Mouse (Mus musculus) liver, adult 2 months (tissue): ENCODE data around the gene Cd79a. TPM values are rescaled to one million over a fixed set of nuclear protein-coding genes. Genes with fewer than 3 reads are reported as not detected.

ENCODE experiments used
- DNase-seq: peaks from one replicate; pipeline ENCODE4 v3.0.0-alpha.2; 2011; ENCODE audit warnings: low read depth, low spot score; ENCODE audit errors: extremely low read depth
- H3K27ac ChIP-seq: fragments of 200-500 bp; replicated peaks from 2 replicates; pipeline ENCODE4 v1.5.1; 2012; ENCODE audit warnings: low read depth, mild to moderate bottlenecking, control low read depth, inconsistent platforms, low read length; ENCODE audit not compliant: insufficient read depth
- H3K27me3 ChIP-seq: fragments of 200-500 bp; 2 replicates; pipeline ENCODE4 v1.6.1; 2012; ENCODE audit warnings: mild to moderate bottlenecking, moderate library complexity, low read length, inconsistent platforms; ENCODE audit not compliant: control insufficient read depth, insufficient read depth
- H3K36me3 ChIP-seq: fragments of 200-500 bp; 2 replicates; pipeline ENCODE4 v1.6.1; 2012; ENCODE audit warnings: low read length, inconsistent platforms; ENCODE audit not compliant: control insufficient read depth, insufficient read depth
- H3K4me1 ChIP-seq: fragments of 200-500 bp; 2 replicates; pipeline ENCODE4 v1.6.1; 2011; ENCODE audit warnings: low read length; ENCODE audit not compliant: control insufficient read depth, insufficient read depth
- H3K4me3 ChIP-seq: fragments of 200-500 bp; 2 replicates; pipeline ENCODE4 v1.5.1; 2011; ENCODE audit warnings: low read depth, mild to moderate bottlenecking, control low read depth, low read length, moderate library complexity; ENCODE audit not compliant: insufficient read depth
- H3K79me2 ChIP-seq: fragments of 200-500 bp; 2 replicates; pipeline ENCODE4 v1.6.1; 2012; ENCODE audit warnings: inconsistent platforms, mild to moderate bottlenecking, low read length, moderate library complexity; ENCODE audit not compliant: control insufficient read depth, insufficient read depth
- H3K9ac ChIP-seq: fragments of 200-500 bp; 2 replicates; pipeline ENCODE4 v1.6.1; 2012; ENCODE audit warnings: low read depth, mild to moderate bottlenecking, control low read depth, inconsistent platforms, low read length
- CTCF ChIP-seq: fragments of 200-500 bp; IDR thresholded peaks from 2 replicates; pipeline ENCODE4 v1.5.1; 2011; ENCODE audit warnings: low read depth, low read length, control low read depth
- POLR2A ChIP-seq: fragments of 200-500 bp; IDR thresholded peaks from 2 replicates; pipeline ENCODE4 v1.6.1; 2011; ENCODE audit warnings: low read length, control low read depth; ENCODE audit not compliant: insufficient read depth; ENCODE audit errors: extremely low read depth
- WGBS: fragments of 180-500 bp; shearing (Covaris S2); methylation state at CpG from one replicate; pipeline ENCODE4 v1.1.7; 2018; 5-methylcytosine and 5-hydroxymethylcytosine counted together
- polyA plus RNA-seq: library from polyadenylated mRNA; depleted of rRNA; stranded (reverse); fragments of >200 nt; gene quantifications from 2 replicates; pipeline ENCODE4 v1.2.3, GENCODE M21; 2012
- total RNA-seq: library from RNA; depleted of rRNA; stranded (reverse); fragments of >200 nt; gene quantifications from 2 replicates; pipeline ENCODE4 v1.2.3, GENCODE M21; 2014

The Cd79a gene
- total and polyA plus RNA-seq, 2 experiments = 0.18 to 5.7 TPM

GRCm38 (mm10) chr7:24853695-24854094 is 43.5 kb upstream of the Cd79a start:
- DNase-seq = no peak
- H3K27ac ChIP-seq = no peak overlapping the region
- H3K4me3 ChIP-seq = no peak overlapping the region
- no peaks in the 10 kb centered on the region for H3K79me2 ChIP-seq
- peaks cover 8% of the 10 kb centered on the region for H3K4me1 ChIP-seq
- WGBS = 71% methylated on average over 7 of the region's 7 CpGs
- no peaks in the 10 kb centered on the region for H3K36me3 ChIP-seq
- H3K9ac ChIP-seq = no peak overlapping the region
- no peaks in the 10 kb centered on the region for H3K27me3 ChIP-seq
- TF ChIP-seq CTCF (no peak), POLR2A (no peak)

- no peaks in the 10 kb centered on the region for H3K27me3 ChIP-seq
- no peaks in the 10 kb centered on the region for H3K4me1 ChIP-seq
- TF ChIP-seq POLR2A (no peak), CTCF (no peak)
- H3K9ac ChIP-seq = no peak overlapping the region
- no peak overlapping the region for H3K27ac ChIP-seq
- H3K79me2 ChIP-seq = no peaks in the 10 kb centered on the region
- no peak for DNase-seq
- WGBS = 69% methylated on average over 6 of the region's 6 CpGs
- no peak overlapping the region for H3K4me3 ChIP-seq
- no peaks in the 10 kb centered on the region for H3K36me3 ChIP-seq
Measured at GRCm38 (mm10) chr7:24856460-24857120, 40.6 kb upstream of the Cd79a start.

- no peak overlapping the region for H3K4me3 ChIP-seq
- no peaks in the 10 kb centered on the region for H3K4me1 ChIP-seq
- no peaks in the 10 kb centered on the region for H3K27me3 ChIP-seq
- H3K36me3 ChIP-seq = no peaks in the 10 kb centered on the region
- H3K27ac ChIP-seq = no peak overlapping the region
- H3K79me2 ChIP-seq = no peaks in the 10 kb centered on the region
- no peak overlapping the region for H3K9ac ChIP-seq
- no peak for TF ChIP-seq POLR2A
- TF ChIP-seq CTCF = no peak
- 86% methylated on average over 5 of the region's 5 CpGs for WGBS
- no peak for DNase-seq
Measured at GRCm38 (mm10) chr7:24859234-24859633, 37.9 kb upstream of the Cd79a start.

- H3K4me1 ChIP-seq = no peaks in the 10 kb centered on the region
- TF ChIP-seq POLR2A (no peak), CTCF (no peak)
- H3K27me3 ChIP-seq = no peaks in the 10 kb centered on the region
- no peaks in the 10 kb centered on the region for H3K79me2 ChIP-seq
- H3K9ac ChIP-seq = no peak within 1 kb of the TSS
- no peak within 1 kb of the TSS for H3K4me3 ChIP-seq
- H3K27ac ChIP-seq = no peak within 1 kb of the TSS
- 84% methylated on average over 7 of the region's 7 CpGs for WGBS
- DNase-seq = no peak
- H3K36me3 ChIP-seq = no peaks in the 10 kb centered on the region
Measured at GRCm38 (mm10) chr7:24861913-24862312, 35.3 kb upstream of the Cd79a start, which contains the start of gene Gm9844. Gene Gm9844 (plus strand): TSS chr7:24862213.

- no peak overlapping the region for H3K27ac ChIP-seq
- DNase-seq = no peak
- TF ChIP-seq CTCF (no peak), POLR2A (no peak)
- H3K79me2 ChIP-seq = no peaks in the 10 kb centered on the region
- no peak overlapping the region for H3K4me3 ChIP-seq
- H3K27me3 ChIP-seq = no peaks in the 10 kb centered on the region
- no peaks in the 10 kb centered on the region for H3K36me3 ChIP-seq
- no peaks in the 10 kb centered on the region for H3K4me1 ChIP-seq
- WGBS = 81% methylated on average over 4 of the region's 4 CpGs
- no peak overlapping the region for H3K9ac ChIP-seq
Measured at GRCm38 (mm10) chr7:24862853-24863252, 34.3 kb upstream of the Cd79a start.

- 34% methylated on average over 6 of the region's 6 CpGs for WGBS
- no peaks in the 10 kb centered on the region for H3K79me2 ChIP-seq
- DNase-seq = no peak
- H3K4me1 ChIP-seq = no peaks in the 10 kb centered on the region
- H3K27ac ChIP-seq = no peak overlapping the region
- no peaks in the 10 kb centered on the region for H3K27me3 ChIP-seq
- no peak overlapping the region for H3K9ac ChIP-seq
- H3K36me3 ChIP-seq = no peaks in the 10 kb centered on the region
- no peak overlapping the region for H3K4me3 ChIP-seq
- no peak for TF ChIP-seq POLR2A
- no peak for TF ChIP-seq CTCF
Measured at GRCm38 (mm10) chr7:24864156-24864555, 33.0 kb upstream of the Cd79a start.
